Mouse (Mus musculus) cerebellum, postnatal 10 days (tissue): ENCODE results near the gene Prlr.

ENCODE experiments used
- DNase-seq, 2 experiments: peaks; one replicate each; pipeline ENCODE4 v3.0.0; 2021; ENCODE audit warnings: mixed read lengths in 2 of 2

Gene Prlr

GRCm38 (mm10) chr15:10235977-10236376, 58.9 kb downstream of the Prlr start:
- no peak for DNase-seq

GRCm38 (mm10) chr15:10236812-10237211, 59.8 kb downstream of the Prlr start:
- no peak for DNase-seq

GRCm38 (mm10) chr15:10238454-10238853, 61.4 kb downstream of the Prlr start:
- DNase-seq: no peak

GRCm38 (mm10) chr15:10240228-10240795, 63.3 kb downstream of the Prlr start:
- DNase-seq: no peak

GRCm38 (mm10) chr15:10242250-10242649, 65.2 kb downstream of the Prlr start:
- DNase-seq: no peak

GRCm38 (mm10) chr15:10249285-10249684, 72.2 kb downstream of the Prlr start:
- DNase-seq: peak; percentile 83 to 88

GRCm38 (mm10) chr15:10250784-10251183, 73.7 kb downstream of the Prlr start:
- DNase-seq: no peak

- no peak for DNase-seq
Measured at GRCm38 (mm10) chr15:10252526-10252925, 75.5 kb downstream of the Prlr start.

- no peak for DNase-seq
Measured at GRCm38 (mm10) chr15:10262219-10262618, 85.2 kb downstream of the Prlr start.

GRCm38 (mm10) chr15:10262641-10263040, 85.6 kb downstream of the Prlr start:
- DNase-seq: no peak

GRCm38 (mm10) chr15:10263420-10263819, 86.4 kb downstream of the Prlr start:
- DNase-seq: no peak

- no peak for DNase-seq
Measured at GRCm38 (mm10) chr15:10264885-10265284, 87.8 kb downstream of the Prlr start.

- DNase-seq: no peak
Measured at GRCm38 (mm10) chr15:10267251-10267650, 90.2 kb downstream of the Prlr start.

- peak in 1 of 2 experiments; percentile 4 for DNase-seq
Measured at GRCm38 (mm10) chr15:10276386-10276785, 99.3 kb downstream of the Prlr start.

- DNase-seq: no peak
Measured at GRCm38 (mm10) chr15:10277461-10277860, 100.4 kb downstream of the Prlr start.

- peak; percentile 6 to 8 for DNase-seq
Measured at GRCm38 (mm10) chr15:10281546-10281945, 104.5 kb downstream of the Prlr start.

- no peak for DNase-seq
Measured at GRCm38 (mm10) chr15:10283661-10284060, 106.6 kb downstream of the Prlr start.

GRCm38 (mm10) chr15:10296570-10296969, 119.5 kb downstream of the Prlr start:
- DNase-seq: no peak

- no peak for DNase-seq
Measured at GRCm38 (mm10) chr15:10298058-10298457, 121.0 kb downstream of the Prlr start.

GRCm38 (mm10) chr15:10299467-10299866, 122.4 kb downstream of the Prlr start:
- DNase-seq: no peak

- DNase-seq: no peak
Measured at GRCm38 (mm10) chr15:10306461-10306860, 129.4 kb downstream of the Prlr start.

GRCm38 (mm10) chr15:10311826-10312225, 134.8 kb downstream of the Prlr start:
- DNase-seq: no peak

GRCm38 (mm10) chr15:10313522-10314455, 136.8 kb downstream of the Prlr start:
- peak; percentile 81 to 84 for DNase-seq

- DNase-seq: no peak
Measured at GRCm38 (mm10) chr15:10325080-10325479, 148.0 kb downstream of the Prlr start, which contains the start of gene Gm21973. Gm21973 (plus strand) TSS chr15:10325380.
